Mouse (Mus musculus): ENCODE results near the gene Tnfaip8l3.
A peak's percentile ranks its signal among the peaks of the same experiment; 100 is the strongest.
"Not testable (repeated sequence)": the region's sequence is repeated elsewhere in the genome, so short reads cannot be mapped to it uniquely, and the experiment has no call there.

The Tnfaip8l3 gene

GRCm38 (mm10) chr9:54068032-54068649, at the start of gene Tnfaip8l3:
Gene Tnfaip8l3, minus strand, starts transcription at chr9:54068388.
- DNase-seq (ENCODE audit: low spot score in 2 of 2) = peak; percentile 4 to 17

- DNase-seq (ENCODE audit: low spot score in 2 of 2) = no peak
Observed at GRCm38 (mm10) chr9:54112726-54113125, 44.5 kb upstream of the Tnfaip8l3 start.

GRCm38 (mm10) chr9:54098636-54099035, 30.4 kb upstream of the Tnfaip8l3 start:
- no peak for DNase-seq (ENCODE audit: low spot score in 2 of 2)

- no peak for DNase-seq (ENCODE audit: low spot score in 2 of 2)
Observed at GRCm38 (mm10) chr9:54097091-54097490, 28.9 kb upstream of the Tnfaip8l3 start.

GRCm38 (mm10) chr9:54084245-54084644, 16.1 kb upstream of the Tnfaip8l3 start:
- DNase-seq (ENCODE audit: low spot score in 2 of 2) = no peak

GRCm38 (mm10) chr9:54077740-54078139, 9.6 kb upstream of the Tnfaip8l3 start:
- no peak for DNase-seq (ENCODE audit: low spot score in 2 of 2)

GRCm38 (mm10) chr9:54074901-54075300, 6.7 kb upstream of the Tnfaip8l3 start:
- no peak for DNase-seq (ENCODE audit: low spot score in 2 of 2)

- DNase-seq (ENCODE audit: low spot score in 2 of 2) = no peak
Observed at GRCm38 (mm10) chr9:54073688-54074087, 5.5 kb upstream of the Tnfaip8l3 start.

GRCm38 (mm10) chr9:54071474-54072095, 3.4 kb upstream of the Tnfaip8l3 start:
- no peak for DNase-seq (ENCODE audit: low spot score in 2 of 2)

- DNase-seq (ENCODE audit: low spot score in 2 of 2) = no peak
Observed at GRCm38 (mm10) chr9:54069204-54069603, 1.0 kb upstream of the Tnfaip8l3 start.

GRCm38 (mm10) chr9:54068777-54069176, 589 bp upstream of the Tnfaip8l3 start:
- DNase-seq (ENCODE audit: low spot score in 2 of 2) = peak; percentile 62 to 83

- DNase-seq (ENCODE audit: low spot score in 2 of 2) = no peak
Observed at GRCm38 (mm10) chr9:54067642-54068031, 551 bp downstream of the Tnfaip8l3 start.

GRCm38 (mm10) chr9:54064836-54065235, 3.4 kb downstream of the Tnfaip8l3 start:
- no peak for DNase-seq (ENCODE audit: low spot score in 2 of 2)

- no peak for DNase-seq (ENCODE audit: low spot score in 2 of 2)
Observed at GRCm38 (mm10) chr9:54063655-54064054, 4.5 kb downstream of the Tnfaip8l3 start.

GRCm38 (mm10) chr9:54061666-54062065, 6.5 kb downstream of the Tnfaip8l3 start:
- DNase-seq (ENCODE audit: low spot score in 2 of 2) = no peak

GRCm38 (mm10) chr9:54051298-54052068, 16.7 kb downstream of the Tnfaip8l3 start:
- DNase-seq (ENCODE audit: low spot score in 2 of 2) = no peak

GRCm38 (mm10) chr9:54048978-54049377, 19.2 kb downstream of the Tnfaip8l3 start:
- DNase-seq (ENCODE audit: low spot score in 2 of 2) = no peak

GRCm38 (mm10) chr9:54043067-54043466, 25.1 kb downstream of the Tnfaip8l3 start:
- DNase-seq (ENCODE audit: low spot score in 2 of 2) = no peak

GRCm38 (mm10) chr9:54037717-54038116, 30.5 kb downstream of the Tnfaip8l3 start:
- no peak for DNase-seq (ENCODE audit: low spot score in 2 of 2)

GRCm38 (mm10) chr9:54034691-54035090, 33.5 kb downstream of the Tnfaip8l3 start:
- DNase-seq (ENCODE audit: low spot score in 2 of 2) = no peak

- no peak for DNase-seq (ENCODE audit: low spot score in 2 of 2)
Observed at GRCm38 (mm10) chr9:54022795-54023194, 45.4 kb downstream of the Tnfaip8l3 start.

GRCm38 (mm10) chr9:53994528-53994927, 73.7 kb downstream of the Tnfaip8l3 start:
- no peak for DNase-seq (ENCODE audit: low spot score in 2 of 2)

GRCm38 (mm10) chr9:53992567-53992966, 75.6 kb downstream of the Tnfaip8l3 start:
- not testable (repeated sequence) for DNase-seq (ENCODE audit: low spot score in 2 of 2)
